Mouse (Mus musculus): Measurements from ENCODE around the gene Cdkal1.

DNA sequence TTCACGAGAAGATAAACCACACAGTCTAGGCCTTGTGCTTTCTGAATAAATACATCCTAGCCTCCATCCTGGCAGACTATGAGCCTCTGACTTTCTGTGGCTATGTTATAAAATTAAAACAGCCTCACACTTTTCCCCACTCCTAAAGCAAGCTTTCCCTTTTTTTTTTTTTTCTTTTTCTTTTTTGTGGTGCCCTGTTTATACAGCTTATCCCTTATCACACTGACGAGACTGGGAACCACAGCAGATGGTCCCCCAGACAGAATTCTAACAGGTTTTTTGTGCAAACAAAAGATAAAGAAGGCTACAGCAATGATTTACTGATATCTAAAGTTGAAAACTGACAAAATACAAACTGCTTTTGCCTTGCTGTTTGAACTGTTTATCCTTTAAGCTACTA, 29.0 kb downstream of the Cdkal1 start:
- TF ChIP-seq CTCF (IDR thresholded peaks at IDR 0.05; ENCODE audit: low read depth, low read length), result no peak
- no peak for TF ChIP-seq POLR2A (IDR thresholded peaks at IDR 0.05; ENCODE audit: borderline replicate concordance, low read depth, low read length)

Measured in bone marrow macrophage, adult 2 months (primary cell).